Mouse (Mus musculus) c-Kit-positive CD71-negative TER-119-negative erythroid progenitor cells, embryonic 14.5 days (primary cell): ENCODE data around the gene Msx2.
A peak's percentile ranks its signal among the peaks of the same experiment; 100 is the strongest.

ENCODE experiments used
- DNase-seq: peaks from one replicate; pipeline ENCODE4 v3.0.0-alpha.2; 2013; ENCODE audit warnings: low read depth

Gene Msx2

GRCm38 (mm10) chr13:53472614-53473124 is at the start of gene Msx2:
Gene Msx2, minus strand, starts transcription at chr13:53473074.
- peak; percentile 12 for DNase-seq

DNA sequence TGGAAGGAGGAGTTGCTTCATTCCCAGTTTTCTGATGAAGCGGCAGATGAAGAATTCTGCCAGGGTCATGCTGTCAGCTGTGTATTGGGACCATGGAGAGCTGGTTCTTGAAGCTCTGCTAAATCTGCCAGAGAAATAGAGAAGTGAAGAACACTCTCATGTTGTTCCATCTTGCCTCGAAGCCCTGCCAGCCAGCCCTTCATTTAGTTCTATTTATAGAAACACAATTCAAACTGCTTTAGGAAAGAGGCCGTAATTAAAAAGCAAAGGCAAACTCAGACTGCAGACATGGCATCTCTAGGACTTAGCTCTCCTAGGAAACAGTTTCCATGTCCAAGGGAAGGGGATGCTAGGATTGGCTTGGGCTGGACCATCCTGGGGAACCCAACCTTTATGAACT is 48.6 kb upstream of the Msx2 start:
- no peak for DNase-seq

DNA sequence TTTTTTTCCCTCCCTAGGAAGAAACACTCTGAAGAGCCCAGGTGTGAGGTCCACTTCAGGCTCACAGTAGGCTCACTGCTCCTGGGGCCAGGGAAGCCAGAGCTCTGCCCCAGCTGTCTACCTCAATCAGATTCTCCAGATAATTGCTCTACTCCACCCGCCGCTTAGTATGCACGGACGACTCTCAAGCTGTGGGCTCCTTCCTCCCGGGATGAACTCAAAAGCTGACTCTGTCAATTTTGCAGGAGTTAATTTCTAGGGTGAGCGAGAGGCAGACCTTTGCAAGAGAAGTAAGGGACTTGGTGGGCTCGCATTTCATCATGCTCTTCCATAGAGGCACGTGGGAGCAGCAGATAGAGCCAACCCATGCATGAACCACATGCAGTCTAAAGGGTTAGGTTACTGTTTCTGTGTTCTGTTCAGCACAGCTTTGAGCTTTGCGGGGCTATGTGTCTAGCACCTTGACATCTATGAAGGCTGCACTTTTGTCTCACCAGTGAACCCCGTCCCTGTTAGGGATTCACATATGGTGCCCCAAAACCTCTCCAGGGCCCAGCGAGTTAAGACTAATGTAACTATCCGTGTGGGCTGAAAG is 47.6 kb upstream of the Msx2 start:
- DNase-seq = no peak

GRCm38 (mm10) chr13:53519727-53520126 is 46.9 kb upstream of the Msx2 start:
- no peak for DNase-seq

GRCm38 (mm10) chr13:53518306-53518705 is 45.4 kb upstream of the Msx2 start:
- no peak for DNase-seq

GRCm38 (mm10) chr13:53514574-53514973 is 41.7 kb upstream of the Msx2 start:
- no peak for DNase-seq

DNA sequence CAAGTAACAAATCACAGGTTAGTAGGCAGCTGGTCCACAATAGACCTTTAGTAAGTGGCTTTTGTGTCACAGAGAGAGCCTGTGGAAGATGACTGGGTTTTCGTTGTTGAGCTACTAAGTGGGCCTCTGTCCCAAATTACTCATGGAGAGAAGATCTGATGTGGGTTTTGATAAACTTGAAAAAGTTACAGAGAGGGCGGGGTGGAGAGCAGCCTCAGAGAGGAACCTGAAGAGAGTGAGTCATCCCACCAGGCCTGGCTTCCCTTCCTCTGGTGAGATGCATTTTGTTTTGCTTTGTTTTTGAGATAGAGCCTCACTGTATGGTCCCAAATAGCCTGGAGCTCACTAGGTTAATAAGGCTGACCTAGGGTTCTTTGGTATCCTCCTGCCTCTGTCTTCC is 38.5 kb upstream of the Msx2 start:
- no peak for DNase-seq

GRCm38 (mm10) chr13:53502406-53502805 is 29.5 kb upstream of the Msx2 start:
- DNase-seq = no peak

DNA sequence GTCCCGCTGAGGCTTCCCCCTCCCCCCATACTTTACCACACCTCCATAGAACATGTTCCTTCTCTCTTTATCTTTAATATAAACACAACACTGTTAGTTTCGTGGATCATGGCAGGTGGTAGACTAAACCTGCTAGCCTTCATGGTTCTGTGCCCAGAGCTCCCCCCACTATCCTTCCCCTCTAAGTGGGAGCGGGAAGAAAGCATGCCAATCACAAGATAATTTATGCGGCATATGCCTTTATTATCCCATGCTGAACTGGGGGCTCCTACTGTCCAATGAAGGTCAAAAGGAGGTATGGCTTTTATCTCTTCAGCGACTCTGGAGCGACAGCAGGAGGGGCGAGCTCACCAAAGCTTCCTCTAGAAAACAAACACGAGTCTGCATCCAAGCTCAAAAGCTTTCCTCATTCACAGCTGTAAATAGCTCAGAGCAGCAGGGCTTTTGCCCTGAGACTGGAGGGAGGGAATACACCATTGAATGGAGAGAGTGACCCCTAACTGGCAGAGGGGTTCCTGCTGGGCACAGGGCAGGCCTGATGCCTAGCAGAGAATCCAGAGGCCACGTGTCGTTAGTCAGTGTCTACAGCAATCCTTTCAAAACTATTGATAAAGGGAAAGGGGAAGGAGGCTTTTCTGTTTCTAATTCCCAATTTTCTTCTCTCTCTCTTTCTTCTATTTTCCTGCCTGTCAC is 28.8 kb upstream of the Msx2 start:
- DNase-seq = no peak

- no peak for DNase-seq
These were observed 28.2 kb upstream of the Msx2 start for GRCm38 (mm10) chr13:53501057-53501456.

GRCm38 (mm10) chr13:53486512-53486911 is 13.6 kb upstream of the Msx2 start:
- DNase-seq = no peak

GRCm38 (mm10) chr13:53475701-53476188 is 2.9 kb upstream of the Msx2 start:
- DNase-seq = no peak

DNA sequence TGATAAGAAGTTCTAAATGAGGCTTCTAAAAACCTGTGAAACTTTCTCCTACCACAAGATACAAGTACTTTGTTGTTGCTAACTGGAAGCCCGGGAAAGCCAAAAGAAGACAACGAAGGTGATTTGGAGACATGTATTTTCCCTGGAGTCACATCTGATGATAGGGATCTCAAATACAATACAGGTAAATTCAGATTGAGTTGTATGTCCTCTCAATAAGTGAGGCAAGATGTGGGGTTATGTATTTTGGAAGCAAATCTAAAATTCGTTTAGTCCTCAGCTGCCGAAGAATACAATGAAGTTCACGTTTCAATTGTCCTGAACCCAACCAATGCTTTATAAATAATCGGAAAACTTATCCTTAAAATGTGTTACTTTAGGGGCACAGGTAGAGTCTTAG is 1.6 kb upstream of the Msx2 start:
- DNase-seq = no peak

- no peak for DNase-seq
These were observed 1.1 kb upstream of the Msx2 start for GRCm38 (mm10) chr13:53473991-53474390.

GRCm38 (mm10) chr13:53473291-53473690 is 417 bp upstream of the Msx2 start:
- DNase-seq = no peak

GRCm38 (mm10) chr13:53471926-53472613 is 804 bp downstream of the Msx2 start:
- DNase-seq = no peak

- no peak for DNase-seq
These were observed 1.5 kb downstream of the Msx2 start for GRCm38 (mm10) chr13:53471411-53471810.

DNA sequence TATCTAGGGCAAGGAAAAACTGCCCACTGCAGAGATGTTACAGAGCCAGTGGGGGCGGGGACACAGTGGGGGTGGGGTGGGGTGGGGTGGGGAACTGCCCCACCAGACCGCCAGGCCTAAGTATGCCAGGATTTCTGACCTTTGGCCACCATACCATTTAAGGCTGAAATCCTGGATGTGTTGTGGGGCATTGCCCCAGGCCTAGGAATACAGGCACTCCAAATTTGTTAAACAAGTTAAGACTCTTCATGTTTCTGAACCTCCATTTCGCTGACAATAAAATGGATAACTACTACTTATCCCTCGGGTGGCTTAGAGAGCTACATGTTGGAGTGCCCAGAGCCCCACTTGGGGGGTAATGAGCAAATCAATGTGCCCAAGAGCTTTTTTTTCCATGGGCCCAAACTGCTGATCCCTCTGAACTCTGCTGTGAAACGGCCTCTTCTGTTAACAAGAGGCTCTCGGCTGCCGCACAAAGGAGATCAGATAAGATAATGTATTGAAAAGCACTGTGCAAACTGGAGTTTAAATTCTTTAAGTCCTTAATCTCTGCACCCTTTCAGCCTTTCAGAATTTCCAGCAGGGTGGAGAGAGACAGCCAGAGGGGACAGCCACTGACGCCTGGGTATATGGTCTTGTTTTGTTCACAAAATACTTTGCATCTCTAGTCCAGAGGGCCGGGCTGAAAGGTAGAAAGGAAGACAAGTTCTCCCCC is 2.3 kb downstream of the Msx2 start:
- no peak for DNase-seq

- DNase-seq = no peak
These were observed 3.1 kb downstream of the Msx2 start for GRCm38 (mm10) chr13:53469756-53470155.

DNA sequence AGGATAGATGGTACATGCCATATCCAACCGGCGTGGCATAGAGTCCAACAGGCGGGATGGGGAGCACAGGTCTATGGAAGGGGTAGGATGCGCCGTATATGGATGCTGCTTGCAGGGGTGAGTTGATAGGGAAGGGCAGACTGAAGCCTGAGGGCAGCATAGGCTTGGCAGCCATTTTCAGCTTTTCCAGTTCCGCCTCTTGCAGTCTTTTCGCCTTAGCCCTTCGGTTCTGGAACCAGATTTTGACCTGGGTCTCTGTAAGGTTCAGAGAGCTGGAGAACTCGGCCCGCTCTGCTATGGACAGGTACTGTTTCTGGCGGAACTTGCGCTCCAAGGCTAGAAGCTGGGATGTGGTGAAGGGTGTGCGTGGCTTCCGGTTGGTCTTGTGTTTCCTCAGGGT is 4.7 kb downstream of the Msx2 start:
- DNase-seq = no peak

- DNase-seq = no peak
These were observed 6.5 kb downstream of the Msx2 start for GRCm38 (mm10) chr13:53466189-53466866.
